Mouse (Mus musculus) neural tube, embryonic 15.5 days (tissue): Measurements from ENCODE around the gene Mif4gd. TPM values are rescaled to one million over a fixed set of nuclear protein-coding genes. Genes with fewer than 3 reads are reported as not detected.

Experiments
- ATAC-seq: fragments of 200-750 bp; cut with Nextera tagmentation; 2 replicates; pipeline ENCODE4 v1.8.0; 2017; ENCODE audit warnings: mild to moderate bottlenecking, moderate TSS enrichment, moderate library complexity; ENCODE audit not compliant: low FRiP score
- H3K27ac ChIP-seq: fragments of 300-500 bp; sonication (generic); replicated peaks from 2 replicates; pipeline ENCODE4 v1.5.1; 2015; ENCODE audit warnings: mild to moderate bottlenecking, inconsistent platforms
- H3K27me3 ChIP-seq: fragments of 300-500 bp; sonication (generic); replicated peaks from 2 replicates; pipeline ENCODE4 v1.6.1; 2015; ENCODE audit warnings: inconsistent platforms
- H3K36me3 ChIP-seq: fragments of 300-500 bp; sonication (generic); 2 replicates; pipeline ENCODE4 v1.6.1; 2015; ENCODE audit warnings: inconsistent platforms
- H3K4me1 ChIP-seq: fragments of 300-500 bp; sonication (generic); 2 replicates; pipeline ENCODE4 v1.6.1; 2015; ENCODE audit warnings: inconsistent platforms
- H3K4me2 ChIP-seq: fragments of 300-500 bp; sonication (generic); 2 replicates; pipeline ENCODE4 v1.6.1; 2015; ENCODE audit warnings: inconsistent platforms, mild to moderate bottlenecking, moderate library complexity
- H3K4me3 ChIP-seq: fragments of 300-500 bp; sonication (generic); replicated peaks from 2 replicates; pipeline ENCODE4 v1.5.1; 2015; ENCODE audit warnings: mild to moderate bottlenecking, inconsistent platforms
- H3K9ac ChIP-seq: fragments of 300-500 bp; sonication (generic); replicated peaks from 2 replicates; pipeline ENCODE4 v1.6.1; 2015; ENCODE audit warnings: mild to moderate bottlenecking, inconsistent platforms
- H3K9me3 ChIP-seq: fragments of 300-500 bp; sonication (generic); replicated peaks from 2 replicates; pipeline ENCODE4 v1.6.1; 2016; ENCODE audit warnings: inconsistent platforms
- WGBS: fragments of 180-500 bp; shearing (Covaris S2); methylation state at CpG from one replicate; pipeline ENCODE4 v1.1.7; 2015; ENCODE audit warnings: mixed read lengths; 5-methylcytosine and 5-hydroxymethylcytosine counted together
- polyA plus RNA-seq: library from polyadenylated mRNA; unstranded; fragments of >200 nt; fragmentation: Nextera tagmentation; extraction: Ambion mirVana; gene quantifications from 2 replicates; pipeline ENCODE4 v1.2.1, GENCODE M21; 2015

Gene Mif4gd
- polyA plus RNA-seq, 1 experiment from 2014 or later = 11.5 TPM

GRCm38 (mm10) chr11:115631505-115631890 lies 18.7 kb upstream of the Mif4gd start:
- WGBS = 20% methylated on average over 3 of the region's 3 CpGs
- Histone ChIP-seq H3K4me2 (no peak overlapping the region), H3K4me3 (no peak overlapping the region), H3K9ac (no peak overlapping the region), H3K36me3 (no peaks in the 10 kb centered on the region), H3K27ac (no peak overlapping the region), H3K9me3 (no peaks in the 10 kb centered on the region), H3K27me3 (no peaks in the 10 kb centered on the region), H3K4me1 (peaks cover 16% of the 10 kb centered on the region)
- no peak for ATAC-seq

DNA sequence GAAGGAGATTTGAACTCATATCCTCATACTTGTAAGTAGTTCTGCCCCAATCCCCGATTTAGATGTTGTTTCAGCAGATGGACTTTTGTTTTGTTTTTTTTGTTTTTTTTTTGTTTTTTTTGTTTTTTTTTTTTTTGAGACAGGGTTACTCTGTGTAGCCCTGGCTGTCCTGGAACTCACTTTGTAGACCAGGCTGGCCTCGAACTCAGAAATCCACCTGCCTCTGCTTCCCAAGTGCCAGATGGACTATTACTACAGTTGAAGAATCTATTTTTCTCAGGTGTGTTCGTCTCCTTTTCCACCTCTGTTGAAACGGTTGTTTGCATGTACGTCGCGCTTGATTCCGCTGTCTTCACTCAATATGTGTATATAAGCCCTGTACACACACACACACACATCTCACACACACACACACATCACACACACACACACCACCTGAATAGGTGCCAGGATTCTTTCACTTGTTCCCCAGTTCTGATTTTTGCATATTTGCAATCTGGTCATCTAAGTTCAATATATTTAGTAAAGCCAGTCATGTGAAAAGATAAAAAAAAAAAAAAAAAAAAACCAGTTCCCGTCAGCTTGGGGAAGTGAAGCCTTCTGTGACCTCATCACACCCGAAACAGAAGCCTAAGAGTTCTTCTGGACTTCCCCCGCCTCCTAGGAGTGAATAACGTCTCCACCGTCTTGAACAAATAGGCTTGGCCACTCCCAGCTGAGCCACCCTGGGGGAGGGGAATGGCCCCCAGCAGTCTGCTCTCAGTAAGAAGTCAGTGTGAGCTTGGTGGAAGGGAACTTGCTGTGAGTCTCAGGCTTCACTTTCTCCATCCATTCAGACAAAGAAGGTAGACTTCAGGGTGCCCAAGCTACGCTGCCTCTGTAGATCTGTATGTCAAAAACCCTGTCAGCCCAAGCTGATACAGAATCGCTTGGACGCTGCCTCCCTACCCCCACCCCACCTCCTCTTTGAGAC lies 18.0 kb upstream of the Mif4gd start:
- H3K9ac ChIP-seq = no peak overlapping the region
- ATAC-seq = no peak
- WGBS = 54% methylated on average over 16 of the region's 16 CpGs

DNA sequence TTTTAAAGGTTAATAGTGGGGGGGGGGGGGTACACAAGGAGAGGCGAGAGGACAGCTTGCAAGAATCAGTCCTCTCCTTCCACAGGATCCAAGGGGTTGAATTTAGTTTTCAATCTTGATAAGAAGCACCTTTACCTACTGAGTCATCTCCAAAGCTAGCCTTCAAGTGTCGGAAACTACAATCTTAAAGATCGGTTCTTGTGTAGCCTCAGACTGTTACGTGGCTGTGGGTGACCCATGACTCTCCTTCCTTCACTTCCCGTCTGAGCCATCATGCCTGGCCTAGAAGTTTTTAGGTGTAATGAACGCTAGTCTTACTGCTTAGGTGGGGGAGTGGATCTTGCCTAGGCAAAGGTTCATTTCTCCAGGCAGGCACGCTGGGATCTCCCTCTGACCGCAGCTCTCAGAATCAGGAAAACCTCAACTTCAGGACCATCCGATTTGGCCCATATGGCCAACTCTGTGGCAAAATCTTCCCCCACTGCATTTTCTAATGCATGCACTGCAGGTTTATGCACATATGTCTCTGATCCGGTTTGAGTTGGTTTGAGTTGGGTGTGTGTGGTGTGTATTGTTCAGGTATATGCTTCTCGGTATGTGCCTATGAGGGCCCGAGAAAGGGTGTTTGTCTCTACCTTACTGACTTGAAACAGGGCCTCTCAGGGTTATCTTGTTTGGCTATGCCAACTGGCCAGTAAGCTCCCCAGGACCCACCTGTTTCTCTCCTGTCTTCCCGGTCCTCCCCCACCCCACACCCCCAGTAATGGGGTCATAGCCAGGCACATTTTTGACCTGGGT lies 17.2 kb upstream of the Mif4gd start:
- H3K27me3 ChIP-seq = no peaks in the 10 kb centered on the region
- no peaks in the 10 kb centered on the region for H3K36me3 ChIP-seq
- no peak overlapping the region for H3K27ac ChIP-seq
- H3K4me1 ChIP-seq = peaks cover 25% of the 10 kb centered on the region
- 87% methylated on average over 13 of the region's 13 CpGs for WGBS
- no peak overlapping the region for H3K4me2 ChIP-seq
- ATAC-seq = no peak
- H3K9me3 ChIP-seq = no peaks in the 10 kb centered on the region
- H3K4me3 ChIP-seq = no peak overlapping the region
- no peak overlapping the region for H3K9ac ChIP-seq

More for the DNA sequence above, 18.0 kb upstream of the Mif4gd start:
- Histone ChIP-seq H3K27ac (no peak overlapping the region), H3K27me3 (no peaks in the 10 kb centered on the region), H3K9me3 (no peaks in the 10 kb centered on the region), H3K4me1 (peaks cover 22% of the 10 kb centered on the region), H3K4me3 (no peak overlapping the region), H3K4me2 (no peak overlapping the region), H3K36me3 (no peaks in the 10 kb centered on the region)

DNA sequence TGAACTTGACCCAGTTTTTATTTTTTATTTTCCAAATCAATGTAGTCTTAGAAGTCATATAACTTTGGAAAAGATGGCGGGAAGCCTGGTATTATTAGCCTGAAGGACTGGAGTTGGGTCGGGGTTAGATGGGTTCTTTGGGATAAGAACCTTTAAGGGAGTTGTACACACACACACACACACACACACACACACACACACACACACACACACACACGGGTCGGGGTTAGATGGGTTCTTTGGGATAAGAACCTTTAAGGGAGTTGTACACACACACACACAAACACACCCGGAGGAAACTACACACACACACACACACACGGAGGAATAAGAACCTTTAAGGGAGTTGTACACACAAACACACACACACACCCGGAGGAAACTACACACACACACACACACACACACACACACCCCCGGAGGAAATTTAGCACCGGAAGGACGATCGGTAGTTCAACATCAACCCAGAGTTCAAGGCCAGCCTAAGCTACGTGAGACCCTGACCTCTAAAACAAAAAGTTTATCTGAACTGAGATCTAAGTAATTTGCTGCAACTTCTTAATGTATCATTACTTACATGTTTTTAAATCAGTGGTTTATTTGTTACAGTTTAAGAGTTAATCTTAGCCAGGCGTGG lies 15.8 kb upstream of the Mif4gd start:
- Histone ChIP-seq H3K27ac (0 out of 2 replicates have a peak overlapping the region, but pooled peaks have one; percentile 25), H3K4me1 (peaks cover 25% of the 10 kb centered on the region), H3K9ac (0 out of 2 replicates have a peak overlapping the region, but pooled peaks have one; percentile 6), H3K4me2 (peak overlapping the region; percentile 90), H3K36me3 (peaks cover 2% of the 10 kb centered on the region), H3K27me3 (no peaks in the 10 kb centered on the region), H3K4me3 (peak overlapping the region; percentile 80), H3K9me3 (no peaks in the 10 kb centered on the region)
- WGBS = 52% methylated on average over 13 of the region's 13 CpGs
- peak; percentile 6; the same call in 1 of the 2 replicates for ATAC-seq

DNA sequence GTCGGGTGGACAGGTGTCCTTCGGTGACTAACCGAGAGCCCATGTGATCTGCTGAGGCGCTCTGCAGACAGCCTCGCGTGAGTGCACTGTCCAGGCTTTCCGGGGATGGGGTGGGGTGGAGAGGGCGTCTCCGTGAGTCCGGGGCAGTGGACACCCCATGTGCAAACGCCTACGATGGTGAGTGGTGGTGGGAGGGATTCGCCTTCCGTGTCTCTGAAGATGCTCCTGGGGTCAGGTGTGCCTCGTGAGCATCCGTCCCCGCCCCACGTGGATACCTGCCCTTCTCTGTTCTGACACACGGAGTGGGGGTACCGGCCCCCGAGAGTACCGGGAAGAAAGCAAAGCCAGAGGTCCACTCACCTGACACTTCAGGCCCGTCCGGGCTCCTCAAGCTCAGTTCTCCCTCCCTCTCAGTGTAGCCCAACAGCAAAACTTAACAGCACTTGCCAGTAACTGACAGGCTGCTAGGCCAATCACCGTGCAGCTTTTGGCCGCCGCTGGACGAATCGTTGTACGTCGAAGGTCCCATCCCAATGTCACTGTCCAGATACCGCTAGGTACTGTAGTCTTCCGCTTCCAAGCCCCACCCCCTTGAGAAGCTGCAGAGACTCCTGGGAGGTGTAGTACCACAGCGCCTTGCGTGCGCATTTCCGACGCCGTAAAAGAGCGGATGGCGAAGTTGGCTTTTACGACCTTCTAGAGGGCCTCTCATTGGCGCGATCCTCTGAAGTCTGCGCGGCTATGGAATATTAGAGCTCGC lies 15.1 kb upstream of the Mif4gd start, which contains the start of gene Slc25a19:
Gene Slc25a19, minus strand, starts transcription at position 591 of the 760 bp plus-strand sequence.
- peak within 1 kb of the TSS; percentile 90 for H3K4me2 ChIP-seq
- under 1% methylated on average over 47 of the region's 47 CpGs for WGBS
- peak; percentile 99 for ATAC-seq
- H3K4me3 ChIP-seq = peak within 1 kb of the TSS; percentile 80
- no peaks in the 10 kb centered on the region for H3K9me3 ChIP-seq
- H3K9ac ChIP-seq = peak within 1 kb of the TSS; percentile 66
- H3K36me3 ChIP-seq = peaks cover 8% of the 10 kb centered on the region
- H3K27ac ChIP-seq = peak within 1 kb of the TSS; percentile 73
- H3K27me3 ChIP-seq = no peaks in the 10 kb centered on the region
- H3K4me1 ChIP-seq = peaks cover 25% of the 10 kb centered on the region

DNA sequence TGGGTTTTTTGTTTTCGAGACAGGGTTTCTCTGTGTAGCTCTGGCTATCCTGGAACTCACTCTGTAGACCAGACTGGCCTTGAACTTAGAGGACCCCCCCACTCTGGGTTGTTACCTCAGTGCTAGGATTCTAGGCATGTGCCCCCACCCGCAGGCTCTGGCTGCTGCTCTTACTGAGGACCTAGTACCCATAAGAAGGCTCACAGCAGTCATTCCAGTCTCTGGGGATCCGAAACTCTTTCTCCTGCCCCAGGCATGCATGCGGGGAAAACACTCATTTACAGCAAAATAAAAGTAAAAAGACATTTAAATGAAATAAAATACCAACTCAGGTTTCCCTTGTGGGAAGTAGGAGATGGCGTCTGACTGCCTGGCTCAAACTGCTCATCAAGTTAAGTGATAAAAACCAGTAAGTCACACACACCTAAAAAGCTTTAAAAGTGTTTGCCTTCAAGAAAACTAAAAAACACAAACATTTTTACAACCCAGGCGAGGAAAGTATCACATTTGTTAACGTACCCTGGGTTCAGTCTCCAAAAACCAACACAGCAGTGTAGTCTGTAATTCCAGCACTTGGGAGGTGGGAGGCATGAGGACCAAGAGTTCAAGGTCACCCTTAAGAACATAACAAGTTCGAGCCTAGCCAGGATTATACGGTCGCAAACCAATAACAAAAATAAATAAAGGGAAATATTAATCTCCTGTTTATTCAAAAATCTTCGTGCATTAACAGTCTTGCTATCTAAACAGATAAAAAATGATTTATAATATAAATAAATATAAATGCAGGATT lies 14.3 kb upstream of the Mif4gd start:
- peak overlapping the region; percentile 66 for H3K9ac ChIP-seq
- H3K4me3 ChIP-seq = peak overlapping the region; percentile 80
- 51% methylated on average over 11 of the region's 11 CpGs for WGBS
- peak overlapping the region; percentile 90 for H3K4me2 ChIP-seq
- peaks cover 16% of the 10 kb centered on the region for H3K36me3 ChIP-seq
- H3K27ac ChIP-seq = peak overlapping the region; percentile 73; the same call in 1 of the 2 replicates
- no peaks in the 10 kb centered on the region for H3K27me3 ChIP-seq
- no peak for ATAC-seq
- H3K4me1 ChIP-seq = peaks cover 25% of the 10 kb centered on the region
- no peaks in the 10 kb centered on the region for H3K9me3 ChIP-seq

DNA sequence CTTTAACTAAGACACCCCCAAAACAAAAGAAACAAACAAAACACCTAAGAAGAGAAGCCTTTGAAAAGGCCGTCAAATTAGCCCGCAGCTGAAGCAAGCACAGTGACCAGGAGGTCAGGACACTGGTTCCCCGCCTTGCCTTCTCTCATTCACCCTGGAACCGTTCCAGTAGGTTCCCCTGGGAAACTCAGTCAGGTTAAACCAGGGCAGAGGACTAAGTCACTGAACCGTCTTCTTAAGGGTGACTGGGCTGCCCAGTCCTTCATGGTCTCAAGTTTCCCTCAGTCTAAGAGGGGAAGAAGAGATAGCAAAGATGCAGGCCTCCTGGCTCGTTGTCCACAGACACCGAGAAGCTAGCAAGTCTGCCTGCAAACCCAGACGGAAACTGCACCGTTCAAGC lies 13.1 kb upstream of the Mif4gd start:
- H3K36me3 ChIP-seq = peaks cover 21% of the 10 kb centered on the region
- no peak for ATAC-seq
- H3K27ac ChIP-seq = no peak overlapping the region
- no peaks in the 10 kb centered on the region for H3K9me3 ChIP-seq
- H3K4me1 ChIP-seq = peaks cover 25% of the 10 kb centered on the region
- no peaks in the 10 kb centered on the region for H3K27me3 ChIP-seq
- 81% methylated on average over 9 of the region's 9 CpGs for WGBS
- H3K4me3 ChIP-seq = no peak overlapping the region
- no peak overlapping the region for H3K9ac ChIP-seq
- no peak overlapping the region for H3K4me2 ChIP-seq

- H3K4me3 ChIP-seq = no peak overlapping the region
- 80% methylated on average over 9 of the region's 9 CpGs for WGBS
These were observed 10.8 kb upstream of the Mif4gd start for GRCm38 (mm10) chr11:115623487-115624070.

GRCm38 (mm10) chr11:115619949-115620348 lies 7.2 kb upstream of the Mif4gd start:
- WGBS = 95% methylated on average over 7 of the region's 7 CpGs
- H3K4me1 ChIP-seq = no peaks in the 10 kb centered on the region
- no peak for ATAC-seq
- peaks cover 56% of the 10 kb centered on the region for H3K36me3 ChIP-seq
- H3K9me3 ChIP-seq = no peaks in the 10 kb centered on the region
- H3K27me3 ChIP-seq = no peaks in the 10 kb centered on the region
- H3K27ac ChIP-seq = no peak overlapping the region
- no peak overlapping the region for H3K9ac ChIP-seq
- H3K4me2 ChIP-seq = no peak overlapping the region
- no peak overlapping the region for H3K4me3 ChIP-seq

More at GRCm38 (mm10) chr11:115623487-115624070, 10.8 kb upstream of the Mif4gd start:
- H3K9me3 ChIP-seq = no peaks in the 10 kb centered on the region
- H3K4me1 ChIP-seq = peaks cover 23% of the 10 kb centered on the region
- H3K27ac ChIP-seq = no peak overlapping the region
- no peak overlapping the region for H3K9ac ChIP-seq
- H3K27me3 ChIP-seq = no peaks in the 10 kb centered on the region
- ATAC-seq = no peak
- H3K4me2 ChIP-seq = no peak overlapping the region
- H3K36me3 ChIP-seq = peaks cover 42% of the 10 kb centered on the region
